Mouse (Mus musculus) heart, embryonic 14.5 days (tissue): ENCODE measurements at regions not wholly inside any gene's neighbourhood (a gene's known extent, or its start where the extent isn't known, plus 50 kb on each side); places are given as distances from the start of the nearest gene placed in this dataset.

Source experiments
- ATAC-seq: fragments of 200-750 bp; cut with Nextera tagmentation; 2 replicates; pipeline ENCODE4 v1.8.0; 2017; ENCODE audit warnings: low read depth, moderate TSS enrichment; ENCODE audit not compliant: insufficient number of reproducible peaks, insufficient read depth, low FRiP score
- H3K27ac ChIP-seq, 2 experiments: fragments of 200-500 bp in 1 of 2; fragments of 300-500 bp in 1 of 2; sonication (generic) in 1 of 2; replicated peaks in 1 of 2; 2 replicates each; pipeline ENCODE4 v1.5.1; 2012 to 2014; ENCODE audit warnings: low read depth in 2 of 2, low read length in 2 of 2, control low read depth in 1 of 2, mild to moderate bottlenecking in 1 of 2, mixed read lengths in 1 of 2; ENCODE audit not compliant: control insufficient read depth in 1 of 2, insufficient read depth in 1 of 2
- H3K27me3 ChIP-seq: fragments of 300-500 bp; sonication (generic); 2 replicates; pipeline ENCODE4 v1.6.1; 2014; ENCODE audit warnings: mild to moderate bottlenecking, low read length, control low read depth; ENCODE audit not compliant: control insufficient read depth, insufficient read depth
- H3K36me3 ChIP-seq: fragments of 300-500 bp; sonication (generic); 2 replicates; pipeline ENCODE4 v1.6.1; 2014; ENCODE audit warnings: mild to moderate bottlenecking, control low read depth, low read length, mixed read lengths; ENCODE audit not compliant: control insufficient read depth, insufficient read depth
- H3K4me1 ChIP-seq, 2 experiments: fragments of 200-500 bp in 1 of 2; fragments of 300-500 bp in 1 of 2; sonication (generic) in 1 of 2; 2 replicates each; pipeline ENCODE4 v1.6.1; 2012 to 2014; ENCODE audit warnings: low read length in 2 of 2, control low read depth in 1 of 2, mixed read lengths in 1 of 2; ENCODE audit not compliant: control insufficient read depth in 2 of 2, insufficient read depth in 2 of 2
- H3K4me2 ChIP-seq: fragments of 300-500 bp; sonication (generic); 2 replicates; pipeline ENCODE4 v1.6.1; 2014; ENCODE audit warnings: mild to moderate bottlenecking, low read length
- H3K4me3 ChIP-seq, 2 experiments: fragments of 200-500 bp in 1 of 2; fragments of 300-500 bp in 1 of 2; sonication (generic) in 1 of 2; 2 replicates each; pipeline ENCODE4 v1.5.1; 2012 to 2014; ENCODE audit warnings: low read length in 2 of 2, mild to moderate bottlenecking in 2 of 2, control low read depth in 1 of 2, low read depth in 1 of 2, moderate library complexity in 1 of 2; ENCODE audit not compliant: control insufficient read depth in 1 of 2, insufficient read depth in 1 of 2
- H3K9ac ChIP-seq: fragments of 300-500 bp; sonication (generic); 2 replicates; pipeline ENCODE4 v1.6.1; 2014; ENCODE audit warnings: mild to moderate bottlenecking, low read length
- H3K9me3 ChIP-seq: fragments of 300-500 bp; sonication (generic); 2 replicates; pipeline ENCODE4 v1.6.1; 2016; ENCODE audit warnings: low read length, control low read depth; ENCODE audit not compliant: control insufficient read depth
- WGBS: fragments of 180-500 bp; shearing (Covaris S2); extraction: QIAGEN DNeasy Blood & Tissue Kit; methylation state at CpG from one replicate; pipeline ENCODE4 v1.1.7; 2014; 5-methylcytosine and 5-hydroxymethylcytosine counted together

DNA sequence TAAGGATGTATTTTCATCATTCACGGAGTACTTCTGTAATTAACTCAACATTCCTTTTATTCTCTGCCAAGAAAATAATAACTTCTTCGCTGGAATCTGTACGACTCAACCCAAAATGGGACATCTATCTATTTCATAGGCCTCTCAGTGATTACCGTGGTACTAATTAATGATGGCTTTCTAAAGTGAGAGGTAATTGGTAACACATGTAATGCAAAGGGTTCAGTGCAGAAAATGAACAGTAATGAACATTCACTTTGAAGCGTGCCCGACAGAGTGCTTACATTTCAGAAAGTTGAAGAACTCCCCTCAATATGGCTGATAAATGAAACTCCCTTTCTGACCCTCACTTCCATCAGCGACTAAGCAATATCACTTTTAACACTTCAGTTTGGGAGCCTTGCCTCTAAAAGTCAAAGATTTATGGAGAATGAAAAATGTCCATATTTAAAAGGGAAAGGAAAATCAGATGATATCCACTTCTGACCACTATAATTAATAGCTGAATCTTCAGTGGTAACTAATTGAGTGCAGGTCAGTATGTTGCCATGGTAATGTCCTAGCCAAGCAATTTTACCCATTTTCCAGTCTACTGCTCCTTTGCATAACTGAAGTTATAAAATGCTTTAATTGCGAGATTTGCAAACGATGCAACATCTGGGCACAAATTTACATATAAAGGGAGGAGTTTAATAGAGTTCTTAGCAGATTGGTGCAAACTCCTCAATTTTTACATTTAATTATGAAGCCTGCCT lies 373.9 kb upstream of the Robo2 start:
- H3K9me3 ChIP-seq, result no peaks in the 10 kb centered on the region
- ATAC-seq, result no peak
- H3K9ac ChIP-seq, result no peak overlapping the region
- no peaks in the 10 kb centered on the region for H3K4me1 ChIP-seq
- no peaks in the 10 kb centered on the region for H3K36me3 ChIP-seq
- WGBS, result 81% methylated on average over 9 of the region's 9 CpGs
- H3K4me3 ChIP-seq, result no peak overlapping the region
- no peak overlapping the region for H3K4me2 ChIP-seq
- H3K27me3 ChIP-seq, result no peaks in the 10 kb centered on the region
- no peak overlapping the region for H3K27ac ChIP-seq

DNA sequence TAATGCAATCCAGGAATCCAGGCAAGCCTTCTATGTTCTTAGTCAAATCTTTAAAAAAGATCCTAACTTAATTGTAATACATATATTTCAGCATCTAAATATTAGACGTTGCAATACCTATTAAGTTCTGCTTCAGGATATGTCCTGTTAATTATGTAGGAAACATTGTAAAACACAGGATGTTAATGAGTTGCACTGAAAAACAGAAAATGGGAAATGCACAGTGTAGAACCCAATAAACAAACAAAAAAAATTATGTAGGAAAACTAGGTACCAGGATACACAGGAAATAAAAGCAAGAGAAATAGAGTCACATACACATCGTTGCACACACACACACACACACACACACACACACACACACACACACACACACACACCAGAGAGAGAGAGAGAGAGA lies 368.8 kb upstream of the Robo2 start:
- no peak for ATAC-seq
- no peak overlapping the region for H3K9ac ChIP-seq
- H3K4me2 ChIP-seq, result no peak overlapping the region
- H3K9me3 ChIP-seq, result no peaks in the 10 kb centered on the region
- H3K4me3 ChIP-seq, result no peak overlapping the region
- 74% methylated on average over 2 of the region's 2 CpGs for WGBS
- H3K27me3 ChIP-seq, result no peaks in the 10 kb centered on the region
- no peak overlapping the region for H3K27ac ChIP-seq
- no peaks in the 10 kb centered on the region for H3K36me3 ChIP-seq
- no peaks in the 10 kb centered on the region for H3K4me1 ChIP-seq

DNA sequence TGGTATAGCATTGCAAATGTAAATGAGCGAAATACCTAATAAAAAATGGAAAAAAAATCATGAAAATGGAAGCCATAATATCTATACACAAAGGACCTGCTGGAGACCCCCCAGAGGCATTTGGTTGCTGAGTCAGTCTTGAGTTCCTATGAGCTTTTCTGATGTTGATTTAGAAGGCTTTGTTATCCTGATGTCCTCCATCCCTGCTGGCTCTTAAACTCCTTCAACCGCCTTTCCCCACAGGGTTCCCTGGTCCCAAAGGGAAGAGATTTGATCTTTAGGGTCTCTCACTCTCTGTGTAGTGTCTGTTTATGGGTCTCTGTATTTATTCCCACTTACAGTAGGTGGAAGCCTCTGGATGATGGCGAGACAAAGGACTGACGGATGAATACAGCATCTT lies 356.6 kb upstream of the Robo2 start:
- Histone ChIP-seq H3K9ac (no peak overlapping the region), H3K4me3 (no peak overlapping the region), H3K4me1 (no peaks in the 10 kb centered on the region), H3K36me3 (no peaks in the 10 kb centered on the region), H3K27ac (no peak overlapping the region), H3K27me3 (no peaks in the 10 kb centered on the region), H3K9me3 (no peaks in the 10 kb centered on the region), H3K4me2 (no peak overlapping the region)
- ATAC-seq, result no peak
- WGBS, result 83% methylated on average over 4 of the region's 4 CpGs

DNA sequence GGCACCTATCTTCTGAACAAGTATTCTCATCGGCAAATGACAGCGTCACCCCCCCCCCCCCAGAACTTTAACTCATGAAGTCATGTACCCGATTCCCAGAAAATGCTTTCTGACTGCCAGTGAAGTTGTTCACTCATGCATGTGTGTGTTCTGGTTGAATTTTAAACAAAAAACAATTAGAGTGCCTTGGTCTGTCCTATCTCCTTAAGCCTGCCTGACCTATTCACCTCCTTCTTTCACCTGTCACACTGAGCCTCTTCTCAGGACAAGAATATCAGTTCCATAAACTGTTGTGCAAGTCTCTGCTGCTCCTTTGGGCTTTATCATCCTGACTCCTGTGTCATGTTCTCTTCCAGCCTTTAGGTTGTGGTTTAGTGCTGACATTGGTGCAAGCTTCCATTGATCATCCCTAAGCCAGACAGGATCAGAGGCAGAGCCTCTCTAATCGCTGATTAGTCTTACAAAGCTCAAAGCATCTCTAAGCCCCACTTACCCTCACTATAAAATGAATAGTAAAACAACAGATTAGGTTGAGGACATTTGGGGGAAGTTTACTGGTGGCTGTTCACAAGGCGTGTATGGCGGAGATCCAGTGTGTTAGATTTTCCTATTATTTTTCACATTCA lies 345.2 kb upstream of the Robo2 start:
- Histone ChIP-seq H3K36me3 (no peaks in the 10 kb centered on the region), H3K27me3 (no peaks in the 10 kb centered on the region), H3K4me3 (no peak overlapping the region), H3K9ac (no peak overlapping the region), H3K4me1 (no peaks in the 10 kb centered on the region), H3K27ac (no peak overlapping the region), H3K4me2 (no peak overlapping the region), H3K9me3 (no peaks in the 10 kb centered on the region)
- ATAC-seq, result no peak
- 79% methylated on average over 6 of the region's 6 CpGs for WGBS

DNA sequence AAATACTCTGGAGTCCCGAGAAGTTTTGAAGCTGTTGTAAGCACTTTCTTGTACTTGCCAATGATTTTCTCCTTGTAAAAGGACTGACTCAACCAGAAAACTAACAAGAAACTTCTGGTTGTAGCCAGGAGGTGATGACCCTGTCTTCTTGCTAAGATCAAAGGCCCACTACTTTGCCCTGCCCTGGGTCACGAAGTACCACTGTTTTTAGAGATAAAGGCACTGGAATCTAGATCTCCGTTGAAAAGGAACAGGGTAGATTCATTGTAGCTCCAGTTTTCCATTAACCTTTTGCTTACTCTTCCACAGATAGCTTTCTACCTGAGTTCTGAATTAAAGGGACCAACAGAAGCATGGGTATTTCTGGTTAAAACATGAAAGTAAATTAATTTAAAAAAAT lies 339.3 kb upstream of the Robo2 start:
- no peak for ATAC-seq
- Histone ChIP-seq H3K9me3 (no peaks in the 10 kb centered on the region), H3K4me3 (no peak overlapping the region), H3K36me3 (no peaks in the 10 kb centered on the region), H3K9ac (no peak overlapping the region), H3K4me1 (no peaks in the 10 kb centered on the region), H3K27me3 (no peaks in the 10 kb centered on the region), H3K4me2 (no peak overlapping the region), H3K27ac (no peak overlapping the region)
- 30% methylated on average over 3 of the region's 3 CpGs for WGBS

DNA sequence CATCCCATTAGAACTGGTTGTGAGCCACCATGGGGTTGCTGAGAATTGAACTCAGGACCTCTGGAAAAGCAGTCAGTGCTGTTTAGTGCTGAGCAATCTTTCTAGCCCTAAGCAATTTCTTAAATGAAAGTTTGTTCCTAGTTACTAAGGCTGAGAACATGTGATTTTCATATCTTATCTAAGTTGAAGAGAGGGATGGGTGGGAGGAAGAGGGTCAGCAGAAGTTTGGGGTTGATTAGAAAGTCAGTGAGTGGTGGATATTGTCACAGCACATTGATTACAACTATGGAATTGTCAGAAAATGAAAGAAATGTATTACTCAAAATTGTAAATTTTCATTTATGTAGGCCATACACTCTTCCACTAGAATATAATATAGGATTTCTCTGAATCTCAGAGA lies 337.4 kb upstream of the Robo2 start:
- H3K9me3 ChIP-seq, result no peaks in the 10 kb centered on the region
- no peaks in the 10 kb centered on the region for H3K4me1 ChIP-seq
- H3K9ac ChIP-seq, result no peak overlapping the region
- H3K36me3 ChIP-seq, result no peaks in the 10 kb centered on the region
- ATAC-seq, result no peak
- no peak overlapping the region for H3K4me3 ChIP-seq
- H3K27me3 ChIP-seq, result no peaks in the 10 kb centered on the region
- no peak overlapping the region for H3K27ac ChIP-seq
- H3K4me2 ChIP-seq, result no peak overlapping the region

DNA sequence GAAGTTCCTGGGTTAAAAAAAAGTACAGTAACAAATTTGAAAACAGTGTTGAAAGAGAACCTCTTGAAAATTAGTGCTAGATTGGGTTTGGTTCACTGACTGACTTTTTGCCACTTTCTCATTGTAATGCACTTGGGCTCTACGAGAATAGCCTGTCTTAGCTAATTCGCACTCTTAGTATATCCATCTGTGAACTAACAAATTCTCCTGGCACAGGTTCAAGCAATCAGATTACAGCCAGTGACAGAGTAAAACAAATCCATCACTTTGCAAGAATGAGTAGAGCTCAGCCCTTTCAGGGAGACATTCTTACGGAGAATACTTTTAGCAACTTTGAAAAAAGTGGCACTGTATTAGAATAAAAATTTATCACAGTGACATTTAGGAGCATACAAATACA lies 331.9 kb upstream of the Robo2 start:
- Histone ChIP-seq H3K9ac (no peak overlapping the region), H3K27ac (no peak overlapping the region), H3K36me3 (no peaks in the 10 kb centered on the region), H3K4me3 (no peak overlapping the region), H3K27me3 (no peaks in the 10 kb centered on the region), H3K9me3 (no peaks in the 10 kb centered on the region), H3K4me1 (peaks cover 3 to 11% of the 10 kb centered on the region in 2 experiments; a peak in 3 of 4 replicates), H3K4me2 (no peak overlapping the region)
- 41% methylated on average over 3 of the region's 3 CpGs for WGBS
- no peak for ATAC-seq
